Mouse (Mus musculus): ENCODE results near the gene Setd1a. TPM values are rescaled to one million over a fixed set of nuclear protein-coding genes. Genes with fewer than 3 reads are reported as not detected.
A peak's percentile ranks its signal among the peaks of the same experiment; 100 is the strongest.

The Setd1a gene
- total RNA-seq, 2 experiments from 2014 or later, result 46.2 to 47.4 TPM

DNA sequence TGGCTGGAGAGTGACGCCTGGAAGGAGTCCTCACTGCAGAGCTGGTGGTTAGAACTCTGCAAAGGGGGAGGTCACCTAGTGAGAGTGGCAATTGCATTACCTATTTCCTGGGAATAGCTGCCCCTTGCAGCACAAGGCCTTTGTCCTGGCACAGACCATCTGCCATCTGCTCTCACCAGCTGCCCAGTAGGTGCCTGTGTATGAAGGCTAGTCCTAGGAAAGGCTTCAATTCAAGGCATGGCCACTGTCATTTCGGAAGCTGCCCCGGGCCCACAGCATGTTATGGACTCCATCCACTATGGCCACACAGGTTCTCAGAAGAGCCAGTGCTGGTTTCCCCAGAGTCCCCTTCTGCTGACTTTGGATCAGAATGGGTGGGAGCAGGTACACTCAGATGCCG lies 22.1 kb downstream of the Setd1a start:
- intact Hi-C loops (cut with DNase I), result no loop called here
- DNase-seq, result peak; percentile 64

DNA sequence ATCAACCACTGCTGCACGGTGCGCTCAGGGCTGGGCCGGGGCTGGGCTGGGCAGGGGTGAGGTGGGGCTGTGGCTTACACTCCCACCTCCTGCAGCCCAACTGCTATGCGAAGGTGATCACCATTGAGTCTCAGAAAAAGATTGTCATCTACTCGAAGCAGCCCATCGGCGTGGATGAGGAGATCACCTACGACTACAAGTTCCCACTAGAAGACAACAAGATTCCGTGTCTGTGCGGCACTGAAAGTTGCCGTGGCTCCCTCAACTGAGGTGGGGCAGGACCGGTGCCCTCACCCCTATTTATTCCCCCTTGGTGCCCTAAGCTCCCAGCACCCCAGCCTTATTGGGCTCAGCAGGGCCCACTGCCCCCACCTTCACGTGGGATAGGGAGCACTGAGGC lies 22.7 kb downstream of the Setd1a start:
- intact Hi-C loops (cut with DNase I), result no loop called here

GRCm38 (mm10) chr7:127799738-127800137 lies 23.3 kb downstream of the Setd1a start:
- intact Hi-C loops (cut with DNase I), result no loop called here
- DNase-seq, result no peak

More for the DNA sequence above, 22.7 kb downstream of the Setd1a start:
- DNase-seq, result no peak

GRCm38 (mm10) chr7:127800435-127801009 lies 24.1 kb downstream of the Setd1a start, which contains the start of gene Hsd3b7:
Gene Hsd3b7, plus strand, starts transcription at chr7:127800604.
- intact Hi-C loops (cut with DNase I), result no loop called here
- DNase-seq, result peak; percentile 95

DNA sequence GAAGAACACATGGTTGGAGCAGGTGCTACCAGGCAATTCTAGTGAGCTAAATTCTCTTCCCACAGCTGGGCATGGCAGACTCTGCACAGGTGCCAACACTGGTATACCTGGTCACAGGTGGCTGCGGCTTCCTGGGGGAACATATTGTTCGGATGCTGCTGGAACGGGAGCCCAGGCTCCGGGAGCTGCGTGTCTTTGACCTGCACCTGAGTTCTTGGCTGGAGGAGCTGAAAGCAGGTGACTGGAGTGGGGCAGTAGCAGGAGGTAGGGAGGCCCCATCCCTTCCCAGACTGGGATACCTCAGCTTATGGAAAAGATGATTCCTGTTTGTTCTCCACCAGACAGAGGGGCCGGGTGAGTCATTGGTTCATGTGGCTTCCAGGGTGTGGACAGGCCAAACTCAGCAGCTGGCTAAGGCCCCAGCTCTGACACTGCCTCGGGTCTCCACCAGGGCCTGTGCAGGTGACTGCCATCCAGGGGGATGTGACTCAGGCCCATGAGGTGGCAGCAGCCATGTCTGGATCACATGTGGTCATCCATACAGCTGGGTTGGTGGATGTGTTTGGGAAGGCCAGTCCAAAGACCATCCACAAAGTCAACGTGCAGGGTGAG lies 24.6 kb downstream of the Setd1a start:
- intact Hi-C loops (cut with DNase I), result no loop called here
- no peak for DNase-seq

DNA sequence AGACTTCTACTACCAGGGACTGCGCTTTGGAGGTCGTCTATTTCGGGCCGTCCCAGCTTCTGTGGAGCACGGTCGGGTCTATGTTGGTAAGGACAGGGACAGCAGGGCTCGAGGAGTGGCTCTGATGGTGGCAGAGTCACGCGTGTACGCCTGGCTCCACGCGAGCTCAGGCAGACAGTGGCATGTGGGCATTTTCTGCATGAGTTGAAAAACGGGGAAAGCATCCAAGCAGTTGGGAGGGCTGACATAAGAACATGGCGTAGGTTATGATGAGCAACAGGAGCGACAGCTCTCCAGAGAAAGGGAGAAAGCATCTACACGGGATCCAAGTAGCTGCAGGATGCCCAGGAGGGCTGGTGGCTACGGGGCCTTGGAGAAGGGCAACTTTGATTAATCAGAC lies 25.8 kb downstream of the Setd1a start:
- intact Hi-C loops (cut with DNase I), result no loop called here
- DNase-seq, result no peak

- no peak for DNase-seq
- intact Hi-C loops (cut with DNase I), result no loop called here
Observed at GRCm38 (mm10) chr7:127808821-127809220, 32.4 kb downstream of the Setd1a start.

DNA sequence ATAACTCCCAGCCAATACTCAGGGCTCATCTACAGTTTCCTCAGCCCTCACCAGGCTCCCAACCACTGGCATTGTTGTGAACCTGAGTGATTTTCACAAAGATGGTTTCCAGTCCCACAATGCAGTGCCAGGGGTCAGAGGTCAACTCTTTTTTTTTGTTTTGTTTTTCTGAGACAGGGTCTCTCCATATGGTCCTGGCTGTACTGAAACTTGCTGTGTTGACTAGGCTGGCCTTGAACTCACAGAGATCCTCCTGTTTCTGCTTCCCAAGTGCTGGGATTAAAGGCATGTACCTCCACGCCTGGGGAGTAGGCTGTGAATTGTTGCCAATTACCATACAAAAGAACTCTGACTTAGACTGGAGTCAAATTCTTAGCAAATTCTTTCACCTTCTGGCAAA lies 33.4 kb downstream of the Setd1a start:
- no peak for DNase-seq
- intact Hi-C loops (cut with DNase I), result no loop called here

DNA sequence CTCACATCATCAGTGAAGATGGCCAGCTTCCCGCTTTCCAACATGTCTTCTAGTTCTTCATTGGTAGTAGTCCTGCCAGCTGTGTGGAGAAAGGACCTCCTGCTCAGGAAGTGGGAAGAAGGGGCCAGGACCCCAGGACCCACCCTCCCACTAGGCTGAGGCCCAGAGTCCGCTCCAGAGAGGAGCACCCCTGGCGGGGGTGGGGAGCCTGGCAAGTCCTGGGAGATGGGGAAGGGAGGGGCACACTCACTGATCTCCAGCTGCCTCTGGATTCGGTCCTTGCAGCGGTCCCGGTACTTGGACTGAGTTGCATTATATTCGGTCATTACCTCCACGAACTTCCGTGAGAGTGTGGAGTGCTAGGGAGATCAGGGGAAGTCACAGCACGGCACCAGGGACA lies 34.2 kb downstream of the Setd1a start:
- no peak for DNase-seq
- intact Hi-C loops (cut with DNase I), result no loop called here

GRCm38 (mm10) chr7:127811240-127811639 lies 34.8 kb downstream of the Setd1a start:
- intact Hi-C loops (cut with DNase I), result no loop called here
- no peak for DNase-seq

- intact Hi-C loops (cut with DNase I), result no loop called here
Observed at GRCm38 (mm10) chr7:127812292-127812691, 35.8 kb downstream of the Setd1a start.

DNA sequence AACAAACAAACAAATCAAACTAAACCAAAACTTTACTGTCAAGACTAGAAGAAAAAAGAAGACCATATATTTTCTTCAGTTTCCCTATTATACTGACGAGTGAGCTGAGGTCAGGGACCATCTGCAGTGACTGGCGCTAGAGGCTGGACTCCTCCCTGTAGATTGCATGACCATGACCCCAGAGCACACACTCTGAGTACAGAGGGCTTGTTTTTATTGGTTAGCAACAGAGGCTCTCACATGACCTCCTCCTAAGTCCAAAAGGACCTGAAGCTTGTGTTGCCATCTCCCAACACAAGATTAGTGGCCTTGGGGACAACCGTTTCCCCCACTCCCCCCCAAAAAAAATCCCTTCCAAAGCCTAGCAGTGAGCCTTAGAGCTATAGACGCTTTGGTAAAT lies 37.4 kb downstream of the Setd1a start:
- no peak for DNase-seq
- intact Hi-C loops (cut with DNase I), result no loop called here

More at GRCm38 (mm10) chr7:127812292-127812691, 35.8 kb downstream of the Setd1a start:
- DNase-seq, result no peak

DNA sequence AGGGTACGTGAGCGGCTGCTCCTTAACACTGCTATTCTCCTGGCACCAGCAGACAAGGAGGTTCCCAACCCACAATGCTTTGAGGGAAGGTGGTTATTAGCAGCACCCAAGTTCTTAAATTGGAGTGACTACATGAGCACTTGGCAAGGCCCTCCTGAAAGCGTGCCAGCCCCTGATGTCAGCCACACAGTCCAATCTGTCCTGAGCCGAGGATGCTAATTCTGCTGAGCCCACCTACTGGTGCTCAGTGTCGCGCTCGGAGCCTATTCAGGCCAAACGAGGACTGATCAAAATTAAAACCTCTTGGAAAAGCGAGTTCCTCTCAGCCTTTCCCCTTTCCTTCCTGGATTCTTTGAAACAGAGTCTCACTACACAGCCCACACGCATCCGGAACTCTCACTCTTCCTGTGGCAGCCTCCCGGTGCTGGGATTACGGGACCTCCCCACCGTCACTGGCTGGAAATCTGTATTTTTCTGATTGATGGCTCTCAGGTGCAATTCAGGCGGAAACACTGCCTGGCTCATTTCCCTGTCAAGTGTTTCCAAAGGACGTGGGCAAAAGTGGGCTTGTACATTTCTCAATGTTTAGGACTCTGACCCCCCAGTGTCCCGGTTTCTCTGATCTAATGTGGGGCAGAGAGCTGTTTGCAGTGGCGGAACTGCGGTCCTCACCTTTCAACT lies 37.9 kb downstream of the Setd1a start:
- intact Hi-C loops (cut with DNase I), result no loop called here
- peak; percentile 84 for DNase-seq

DNA sequence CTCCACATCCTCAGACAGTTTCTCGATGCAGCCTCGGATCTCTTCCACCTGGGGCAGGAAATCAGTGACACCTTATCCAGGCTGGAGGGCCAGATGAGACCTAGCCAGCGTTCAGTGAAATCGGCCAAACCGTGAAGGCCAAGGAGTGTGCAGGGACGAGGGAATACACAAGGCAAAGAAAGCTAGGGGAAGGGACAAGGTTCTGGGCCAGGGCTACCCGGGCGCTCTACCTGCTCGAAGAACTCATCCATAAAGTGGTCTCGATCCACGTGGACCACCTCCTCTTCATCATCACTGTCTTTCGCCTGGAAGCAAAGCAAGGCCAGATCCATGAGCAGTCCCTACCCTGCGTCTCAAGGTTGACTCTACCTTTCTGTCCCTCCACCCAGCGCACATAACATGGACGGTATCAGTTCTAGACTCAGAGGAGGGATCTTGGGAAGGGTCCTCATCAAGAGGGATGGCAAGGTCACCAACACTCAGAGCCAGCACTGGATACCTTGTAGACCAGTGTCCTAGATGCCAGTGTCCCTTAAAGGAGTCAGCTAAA lies 38.7 kb downstream of the Setd1a start:
- intact Hi-C loops (cut with DNase I), result no loop called here
- no peak for DNase-seq

DNA sequence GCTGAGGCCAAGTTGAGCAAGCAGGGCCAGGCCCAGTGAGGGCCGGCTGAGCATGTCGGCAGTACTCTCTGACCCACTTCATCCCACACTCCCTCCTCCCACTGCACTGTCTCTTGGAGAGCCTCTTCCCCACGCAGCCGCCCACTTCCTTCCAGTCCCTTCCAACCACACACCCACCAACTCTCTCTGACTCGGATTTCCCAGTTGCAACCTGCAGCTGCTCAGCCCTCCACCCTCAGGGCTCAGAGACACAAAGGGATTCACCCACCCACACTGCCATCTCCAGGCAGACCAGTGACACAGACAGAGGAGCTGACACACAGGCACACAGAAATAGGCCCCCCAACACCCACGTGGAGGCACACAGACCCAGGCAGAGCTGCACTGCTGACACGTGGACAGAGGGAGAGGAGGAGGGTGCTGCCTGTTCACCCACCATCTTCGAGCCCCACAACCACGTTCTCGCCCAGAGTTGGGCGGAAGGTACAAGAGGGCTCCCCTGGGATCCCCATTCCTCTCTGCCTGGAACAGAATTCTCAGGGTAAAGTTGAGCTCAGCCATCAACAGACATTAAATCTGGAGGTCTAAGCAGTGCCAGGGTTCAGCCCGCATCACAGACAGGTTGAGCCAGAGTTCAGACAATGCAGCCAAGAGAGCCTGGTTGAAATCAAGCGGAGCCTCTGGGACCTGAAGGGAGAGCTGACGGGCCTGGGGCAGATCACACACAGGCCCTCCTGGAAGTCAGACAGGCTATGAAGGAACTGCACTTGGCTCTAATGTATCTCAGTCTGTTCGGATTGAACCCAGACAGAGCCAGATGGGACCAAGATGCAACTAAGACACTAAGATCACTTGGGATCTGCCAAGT lies 39.7 kb downstream of the Setd1a start:
- DNase-seq, result peak; percentile 43
- intact Hi-C loops (cut with DNase I), result no loop called here

DNA sequence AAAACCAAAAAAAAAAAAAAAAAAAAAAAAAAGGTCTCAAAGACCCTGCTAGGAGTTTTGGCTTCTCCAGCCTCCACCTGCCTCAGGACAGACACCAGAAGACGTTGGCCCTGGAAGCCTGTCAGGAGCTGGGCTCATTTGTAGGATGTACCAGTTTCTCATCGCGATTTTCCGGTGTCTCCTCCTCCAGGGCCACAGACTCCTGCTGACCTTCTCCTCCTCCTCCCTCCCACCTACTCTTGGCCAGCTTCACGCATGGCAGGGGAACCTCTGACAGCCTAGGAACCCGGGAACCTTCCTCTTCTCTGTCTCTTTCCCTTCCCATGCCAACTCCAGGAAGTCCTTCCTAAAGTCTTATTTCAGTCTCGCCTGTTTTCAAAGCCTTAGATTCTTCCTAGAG lies 40.6 kb downstream of the Setd1a start:
- no peak for DNase-seq
- intact Hi-C loops (cut with DNase I), result no loop called here

GRCm38 (mm10) chr7:127817776-127818175 lies 41.3 kb downstream of the Setd1a start:
- intact Hi-C loops (cut with DNase I), result no loop called here
- no peak for DNase-seq

- DNase-seq, result no peak
- intact Hi-C loops (cut with DNase I), result no loop called here
Observed at GRCm38 (mm10) chr7:127820836-127821509, 44.5 kb downstream of the Setd1a start.

- DNase-seq, result no peak
- intact Hi-C loops (cut with DNase I), result no loop called here
Observed at GRCm38 (mm10) chr7:127822494-127822893, 46.0 kb downstream of the Setd1a start.
